Mouse (Mus musculus): Measurements from ENCODE around the gene Efs. TPM values are rescaled to one million over a fixed set of nuclear protein-coding genes. Genes with fewer than 3 reads are reported as not detected.
"Not testable (repeated sequence)": the region's sequence is repeated elsewhere in the genome, so short reads cannot be mapped to it uniquely, and the experiment has no call there.

Gene Efs
- polyA plus RNA-seq, 1 experiment from 2014 or later: 58.0 TPM

DNA sequence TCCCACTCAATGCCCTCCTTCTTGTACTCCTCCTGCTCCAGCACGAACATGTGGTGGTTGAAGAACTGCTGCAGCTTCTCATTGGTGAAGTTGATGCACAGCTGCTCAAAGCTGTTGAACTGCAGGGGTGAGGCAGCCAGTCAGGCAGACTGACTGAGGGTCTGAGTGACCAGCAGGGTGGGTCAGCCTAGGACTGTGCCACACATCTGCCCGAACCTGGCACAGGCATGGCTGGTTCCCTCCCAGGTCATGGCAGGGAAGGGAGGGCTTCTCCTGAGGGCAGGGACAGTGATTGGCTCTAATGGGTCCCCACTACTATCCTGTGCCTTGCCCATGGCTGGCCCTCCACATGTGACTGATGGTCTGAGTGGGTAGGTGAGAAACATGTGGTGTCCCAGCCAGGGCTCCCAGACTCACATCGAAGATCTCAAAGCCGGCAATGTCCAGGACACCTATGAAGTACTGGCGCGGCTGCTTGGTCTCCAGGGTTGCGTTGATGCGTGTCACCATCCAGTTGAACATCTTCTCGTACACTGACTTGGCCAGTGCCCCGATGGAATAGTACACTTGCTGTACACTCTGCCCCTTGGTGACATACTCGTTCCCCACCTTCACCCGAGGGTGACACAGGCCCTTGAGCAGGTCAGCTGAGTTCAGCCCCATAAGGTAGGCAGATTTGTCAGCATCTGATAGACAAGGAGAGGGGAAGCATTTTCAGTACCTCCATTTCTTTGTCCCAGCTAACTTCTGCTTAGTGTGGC, 34.1 kb upstream of the Efs start:
- H3K4me3 ChIP-seq; H3K4me2 ChIP-seq; H3K27me3 ChIP-seq; H3K36me3 ChIP-seq; H3K4me1 ChIP-seq; H3K27ac ChIP-seq; ATAC-seq (ENCODE audit: insufficient number of reproducible peaks, low FRiP score, low TSS enrichment, low read depth); H3K9ac ChIP-seq; H3K9me3 ChIP-seq: not testable (repeated sequence)
- 88% methylated on average over 12 of the region's 12 CpGs for WGBS

DNA sequence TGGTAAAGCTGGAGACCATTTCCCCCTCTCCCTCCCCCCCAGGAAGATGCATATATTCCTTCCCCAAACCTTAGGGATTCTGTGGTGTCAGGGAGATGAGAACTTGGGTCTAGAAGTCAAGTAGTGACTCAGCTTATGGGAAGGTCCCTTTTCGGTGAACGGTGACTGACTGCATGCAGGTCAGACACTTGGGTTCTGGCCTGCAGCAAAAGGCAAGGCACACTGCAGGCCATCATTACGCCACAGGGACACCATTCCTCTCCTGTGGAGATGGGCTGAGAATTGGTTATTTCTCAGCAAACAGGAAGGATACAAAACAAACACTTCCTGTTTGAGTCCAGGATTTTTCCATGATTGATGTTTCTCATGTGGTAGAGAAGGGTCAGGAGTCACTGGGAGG, 33.3 kb upstream of the Efs start:
- WGBS: 87% methylated on average over 3 of the region's 3 CpGs
- no peak overlapping the region for H3K27ac ChIP-seq
- H3K4me2 ChIP-seq: no peak overlapping the region
- no peaks in the 10 kb centered on the region for H3K36me3 ChIP-seq
- H3K9me3 ChIP-seq: no peaks in the 10 kb centered on the region
- H3K4me3 ChIP-seq: no peak overlapping the region
- ATAC-seq (ENCODE audit: insufficient number of reproducible peaks, low FRiP score, low TSS enrichment, low read depth): no peak
- no peaks in the 10 kb centered on the region for H3K27me3 ChIP-seq
- H3K9ac ChIP-seq: no peak overlapping the region
- H3K4me1 ChIP-seq: no peaks in the 10 kb centered on the region

- Histone ChIP-seq H3K4me2 (no peak overlapping the region), H3K27ac (no peak overlapping the region), H3K27me3 (no peaks in the 10 kb centered on the region), H3K4me3 (no peak overlapping the region), H3K36me3 (no peaks in the 10 kb centered on the region), H3K9ac (no peak overlapping the region), H3K4me1 (no peaks in the 10 kb centered on the region), H3K9me3 (no peaks in the 10 kb centered on the region)
- ATAC-seq (ENCODE audit: insufficient number of reproducible peaks, low FRiP score, low TSS enrichment, low read depth): no peak
- WGBS: 81% methylated on average over 4 of the region's 4 CpGs
These were observed 32.6 kb upstream of the Efs start for GRCm38 (mm10) chr14:54958503-54958902.

GRCm38 (mm10) chr14:54956533-54956932, 30.6 kb upstream of the Efs start:
- 84% methylated on average over 9 of the region's 9 CpGs for WGBS
- Histone ChIP-seq H3K9ac (no peak overlapping the region), H3K27ac (no peak overlapping the region), H3K9me3 (no peaks in the 10 kb centered on the region), H3K4me1 (no peaks in the 10 kb centered on the region), H3K27me3 (no peaks in the 10 kb centered on the region), H3K4me2 (no peak overlapping the region), H3K4me3 (no peak overlapping the region), H3K36me3 (no peaks in the 10 kb centered on the region)
- no peak for ATAC-seq (ENCODE audit: insufficient number of reproducible peaks, low FRiP score, low TSS enrichment, low read depth)

- H3K27ac ChIP-seq: no peak overlapping the region
- H3K4me1 ChIP-seq: no peaks in the 10 kb centered on the region
- no peaks in the 10 kb centered on the region for H3K36me3 ChIP-seq
- H3K27me3 ChIP-seq: no peaks in the 10 kb centered on the region
- 86% methylated on average over 3 of the region's 3 CpGs for WGBS
- no peaks in the 10 kb centered on the region for H3K9me3 ChIP-seq
- H3K4me2 ChIP-seq: no peak overlapping the region
- ATAC-seq (ENCODE audit: insufficient number of reproducible peaks, low FRiP score, low TSS enrichment, low read depth): no peak
- no peak overlapping the region for H3K4me3 ChIP-seq
- no peak overlapping the region for H3K9ac ChIP-seq
These were observed 29.6 kb upstream of the Efs start for GRCm38 (mm10) chr14:54955481-54955880.

GRCm38 (mm10) chr14:54954474-54954873, 28.5 kb upstream of the Efs start:
- no peaks in the 10 kb centered on the region for H3K4me1 ChIP-seq
- H3K27ac ChIP-seq: no peak overlapping the region
- no peak overlapping the region for H3K4me2 ChIP-seq
- H3K36me3 ChIP-seq: no peaks in the 10 kb centered on the region
- no peak overlapping the region for H3K9ac ChIP-seq
- no peaks in the 10 kb centered on the region for H3K27me3 ChIP-seq
- ATAC-seq (ENCODE audit: insufficient number of reproducible peaks, low FRiP score, low TSS enrichment, low read depth): no peak
- no peaks in the 10 kb centered on the region for H3K9me3 ChIP-seq
- H3K4me3 ChIP-seq: no peak overlapping the region
- 62% methylated on average over 3 of the region's 3 CpGs for WGBS

- 92% methylated on average over 8 of the region's 8 CpGs for WGBS
- Histone ChIP-seq H3K9ac (no peak overlapping the region), H3K4me1 (no peaks in the 10 kb centered on the region), H3K4me2 (no peak overlapping the region), H3K4me3 (no peak overlapping the region), H3K27ac (no peak overlapping the region), H3K36me3 (no peaks in the 10 kb centered on the region), H3K9me3 (no peaks in the 10 kb centered on the region), H3K27me3 (no peaks in the 10 kb centered on the region)
- no peak for ATAC-seq (ENCODE audit: insufficient number of reproducible peaks, low FRiP score, low TSS enrichment, low read depth)
These were observed 27.8 kb upstream of the Efs start for GRCm38 (mm10) chr14:54953664-54954206.

- WGBS: 87% methylated on average over 6 of the region's 6 CpGs
- ATAC-seq (ENCODE audit: insufficient number of reproducible peaks, low FRiP score, low TSS enrichment, low read depth): no peak
- no peak overlapping the region for H3K4me3 ChIP-seq
These were observed 25.7 kb upstream of the Efs start for GRCm38 (mm10) chr14:54951587-54951986.

DNA sequence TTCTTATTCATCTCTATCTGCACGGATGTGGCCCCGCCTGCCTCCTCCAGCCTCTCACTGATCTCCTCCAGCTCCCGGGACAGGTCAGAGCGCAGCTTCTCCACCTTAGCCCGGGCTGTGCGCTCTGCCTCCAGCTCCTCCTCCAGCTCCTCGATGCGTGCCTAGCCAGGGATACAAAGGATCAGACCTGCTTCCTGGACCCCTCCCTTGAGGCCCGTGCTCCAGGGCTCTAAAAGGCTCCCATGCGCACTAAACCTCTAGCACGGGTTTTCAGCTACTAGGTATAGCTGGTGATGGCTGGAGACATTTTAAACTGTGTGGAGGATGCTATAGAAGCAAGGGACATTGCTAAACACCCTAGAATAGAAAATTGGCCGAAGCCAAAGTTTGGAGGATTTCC, 24.6 kb upstream of the Efs start:
- H3K9ac ChIP-seq: no peak overlapping the region
- no peaks in the 10 kb centered on the region for H3K36me3 ChIP-seq
- no peak overlapping the region for H3K4me2 ChIP-seq
- 54% methylated on average over 12 of the region's 12 CpGs for WGBS
- no peak overlapping the region for H3K4me3 ChIP-seq
- no peak for ATAC-seq (ENCODE audit: insufficient number of reproducible peaks, low FRiP score, low TSS enrichment, low read depth)
- no peaks in the 10 kb centered on the region for H3K4me1 ChIP-seq
- H3K27me3 ChIP-seq: no peaks in the 10 kb centered on the region
- no peaks in the 10 kb centered on the region for H3K9me3 ChIP-seq
- H3K27ac ChIP-seq: no peak overlapping the region

More at GRCm38 (mm10) chr14:54951587-54951986, 25.7 kb upstream of the Efs start:
- Histone ChIP-seq H3K27me3 (no peaks in the 10 kb centered on the region), H3K4me1 (no peaks in the 10 kb centered on the region), H3K4me2 (no peak overlapping the region), H3K9me3 (no peaks in the 10 kb centered on the region), H3K36me3 (no peaks in the 10 kb centered on the region), H3K27ac (no peak overlapping the region), H3K9ac (no peak overlapping the region)

DNA sequence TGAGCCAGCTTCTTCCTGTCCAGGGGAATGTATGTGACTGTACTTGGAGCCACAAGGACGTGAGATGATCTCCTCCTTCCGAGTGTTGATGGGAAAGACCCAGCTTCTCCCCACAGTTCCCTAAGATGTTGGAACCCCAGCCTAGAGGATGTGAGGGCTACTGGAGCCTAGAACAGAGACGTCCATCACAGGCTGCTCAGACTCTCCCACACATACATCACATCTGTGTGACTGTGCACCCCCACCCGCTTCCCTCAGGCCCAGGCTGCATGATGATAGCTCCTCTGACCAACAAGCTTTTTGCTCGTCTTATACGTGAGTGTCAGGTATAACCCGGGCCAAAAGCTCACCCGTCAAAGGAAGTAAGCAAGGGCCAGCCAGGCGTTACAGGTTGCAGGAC, 22.9 kb upstream of the Efs start:
- 86% methylated on average over 9 of the region's 9 CpGs for WGBS
- ATAC-seq (ENCODE audit: insufficient number of reproducible peaks, low FRiP score, low TSS enrichment, low read depth): no peak
- Histone ChIP-seq H3K27ac (no peak overlapping the region), H3K4me2 (no peak overlapping the region), H3K9me3 (no peaks in the 10 kb centered on the region), H3K4me1 (no peaks in the 10 kb centered on the region), H3K9ac (no peak overlapping the region), H3K36me3 (no peaks in the 10 kb centered on the region), H3K4me3 (no peak overlapping the region), H3K27me3 (no peaks in the 10 kb centered on the region)

GRCm38 (mm10) chr14:54947008-54947407, 21.1 kb upstream of the Efs start:
- H3K27ac ChIP-seq; H3K27me3 ChIP-seq; H3K4me3 ChIP-seq; H3K4me2 ChIP-seq; H3K4me1 ChIP-seq; H3K9me3 ChIP-seq; H3K9ac ChIP-seq; H3K36me3 ChIP-seq; ATAC-seq (ENCODE audit: insufficient number of reproducible peaks, low FRiP score, low TSS enrichment, low read depth): not testable (repeated sequence)
- whole genome bisulfite sequencing: 87% methylated on average over 11 of the region's 11 CpGs

- H3K4me3 ChIP-seq: no peak overlapping the region
- 73% methylated on average over 19 of the region's 19 CpGs for WGBS
- no peak overlapping the region for H3K9ac ChIP-seq
- H3K4me1 ChIP-seq: no peaks in the 10 kb centered on the region
- ATAC-seq (ENCODE audit: insufficient number of reproducible peaks, low FRiP score, low TSS enrichment, low read depth): no peak
- H3K4me2 ChIP-seq: no peak overlapping the region
- H3K9me3 ChIP-seq: no peaks in the 10 kb centered on the region
- no peak overlapping the region for H3K27ac ChIP-seq
- no peaks in the 10 kb centered on the region for H3K36me3 ChIP-seq
- no peaks in the 10 kb centered on the region for H3K27me3 ChIP-seq
These were observed 20.2 kb upstream of the Efs start for GRCm38 (mm10) chr14:54945975-54946704.
